Mouse (Mus musculus) midbrain, postnatal 0 days (tissue): ENCODE measurements at regions not wholly inside any gene's neighbourhood (a gene's known extent, or its start where the extent isn't known, plus 50 kb on each side); places are given as distances from the start of the nearest gene placed in this dataset.

Experiments used
- ATAC-seq: fragments of 200-750 bp; cut with Nextera tagmentation; 2 replicates; pipeline ENCODE4 v1.8.0; 2017; ENCODE audit warnings: moderate number of reproducible peaks, mild to moderate bottlenecking, moderate TSS enrichment, moderate library complexity; ENCODE audit not compliant: low FRiP score
- DNase-seq: peaks from one replicate; pipeline ENCODE4 v3.0.0-alpha.2; 2015; ENCODE audit warnings: low spot score
- H3K27ac ChIP-seq: fragments of 300-500 bp; sonication (generic); 2 replicates; pipeline ENCODE4 v1.5.1; 2014; ENCODE audit warnings: low read depth, mild to moderate bottlenecking, low read length, mixed read lengths
- H3K27me3 ChIP-seq: fragments of 300-500 bp; sonication (generic); 2 replicates; pipeline ENCODE4 v1.6.1; 2014; ENCODE audit warnings: low read length, control low read depth, mixed read lengths; ENCODE audit not compliant: insufficient read depth
- H3K36me3 ChIP-seq: fragments of 300-500 bp; sonication (generic); 2 replicates; pipeline ENCODE4 v1.6.1; 2014; ENCODE audit warnings: low read length, control low read depth, mixed read lengths; ENCODE audit not compliant: insufficient read depth
- H3K4me1 ChIP-seq: fragments of 300-500 bp; sonication (generic); 2 replicates; pipeline ENCODE4 v1.6.1; 2014; ENCODE audit warnings: mild to moderate bottlenecking, control low read depth, antibody characterized with exemption, low read length, mixed read lengths; ENCODE audit not compliant: insufficient read depth
- H3K4me2 ChIP-seq: fragments of 300-500 bp; sonication (generic); 2 replicates; pipeline ENCODE4 v1.6.1; 2014; ENCODE audit warnings: low read depth, mild to moderate bottlenecking, low read length, mixed read lengths; ENCODE audit not compliant: poor library complexity, severe bottlenecking
- H3K4me3 ChIP-seq: fragments of 300-500 bp; sonication (generic); 2 replicates; pipeline ENCODE4 v1.5.1; 2014; ENCODE audit warnings: low read depth, mild to moderate bottlenecking, low read length, moderate library complexity
- H3K9ac ChIP-seq: fragments of 300-500 bp; sonication (generic); replicated peaks from 2 replicates; pipeline ENCODE4 v1.6.1; 2014; ENCODE audit warnings: mild to moderate bottlenecking, low read length, moderate library complexity, mixed read lengths; ENCODE audit not compliant: poor library complexity, severe bottlenecking
- H3K9me3 ChIP-seq: fragments of 300-500 bp; sonication (generic); 2 replicates; pipeline ENCODE4 v1.6.1; 2016; ENCODE audit warnings: low read length, control low read depth
- CTCF ChIP-seq: IDR thresholded peaks from 2 replicates; pipeline ENCODE4 v1.5.1; 2016; ENCODE audit warnings: antibody characterized with exemption, mild to moderate bottlenecking
- WGBS: fragments of 180-500 bp; shearing (Covaris S2); extraction: QIAGEN DNeasy Blood & Tissue Kit; methylation state at CpG from one replicate; pipeline ENCODE4 v1.1.7; 2014; 5-methylcytosine and 5-hydroxymethylcytosine counted together

DNA sequence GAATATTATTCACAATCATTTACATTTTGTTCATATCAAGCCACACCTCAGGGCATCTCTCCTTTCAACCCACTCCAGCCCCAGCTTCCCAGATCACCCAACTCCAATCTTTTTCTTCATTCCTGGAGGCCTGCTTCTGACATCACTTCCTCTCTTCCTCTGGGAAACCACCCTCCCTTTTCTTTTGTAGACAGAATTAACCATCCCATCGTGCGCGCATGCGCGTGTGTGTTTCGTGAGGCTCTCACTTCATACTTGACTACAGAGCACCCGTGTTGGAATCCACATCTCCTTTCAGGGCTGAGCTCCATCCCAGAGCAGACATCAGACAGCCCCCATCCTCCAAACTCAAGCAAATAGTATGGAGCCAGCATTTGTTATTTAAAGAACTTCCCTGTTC lies 50.4 kb upstream of the Atxn1 start:
- DNase-seq (no peak), ATAC-seq (no peak)
- no peak for TF ChIP-seq CTCF
- no peaks in the 10 kb centered on the region; the same call in 1 of the 2 replicates for H3K4me1 ChIP-seq
- H3K4me2 ChIP-seq = no peak overlapping the region
- H3K9ac ChIP-seq = no peak overlapping the region
- H3K27ac ChIP-seq = no peak overlapping the region
- no peak overlapping the region for H3K4me3 ChIP-seq
- H3K36me3 ChIP-seq = no peaks in the 10 kb centered on the region
- H3K9me3 ChIP-seq = no peaks in the 10 kb centered on the region
- no peaks in the 10 kb centered on the region for H3K27me3 ChIP-seq
- WGBS = 77% methylated on average over 7 of the region's 7 CpGs

DNA sequence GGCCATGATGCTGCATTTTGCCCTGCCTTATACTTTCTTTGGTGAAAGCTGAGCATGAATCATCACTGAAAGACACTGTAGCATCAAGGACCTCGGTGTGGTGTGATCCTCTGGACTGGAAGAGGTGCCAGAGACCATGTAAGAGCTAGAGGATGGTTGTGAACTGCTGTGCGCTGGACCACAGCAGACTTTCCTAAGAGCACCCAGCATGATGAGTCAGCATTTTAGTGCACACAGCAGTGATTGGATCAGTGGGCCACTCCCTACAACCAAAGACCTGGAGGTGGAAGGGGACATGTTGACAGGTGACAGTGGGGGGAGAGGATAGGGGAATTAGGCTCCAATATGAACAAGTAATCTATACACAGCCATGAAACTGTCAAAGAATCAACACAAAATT lies 49.8 kb upstream of the Atxn1 start:
- Histone ChIP-seq H3K4me1 (no peaks in the 10 kb centered on the region; the same call in 1 of the 2 replicates), H3K9ac (no peak overlapping the region), H3K4me3 (no peak overlapping the region), H3K27me3 (no peaks in the 10 kb centered on the region), H3K27ac (no peak overlapping the region), H3K9me3 (no peaks in the 10 kb centered on the region), H3K4me2 (no peak overlapping the region), H3K36me3 (no peaks in the 10 kb centered on the region)
- DNase-seq (no peak), ATAC-seq (no peak)
- TF ChIP-seq CTCF = no peak
- 92% methylated on average over 2 of the region's 2 CpGs for WGBS
